Mouse (Mus musculus) kidney, adult 10 weeks (tissue): ENCODE measurements around the gene Lifr. TPM values are rescaled to one million over a fixed set of nuclear protein-coding genes. Genes with fewer than 3 reads are reported as not detected.

ENCODE experiments used
- polyA plus RNA-seq: library from polyadenylated mRNA; stranded (reverse); fragments of 350-450 nt; fragmentation: Illumina TruSeq; extraction: RNeasy Lipid Tissue Mini Kit (QIAGEN cat#74804); gene quantifications from one replicate; pipeline ENCODE4 v1.2.3, GENCODE M21; 2014; ENCODE audit warnings: low read depth, low replicate concordance

Lifr gene
- polyA plus RNA-seq, result 65.8 TPM

DNA sequence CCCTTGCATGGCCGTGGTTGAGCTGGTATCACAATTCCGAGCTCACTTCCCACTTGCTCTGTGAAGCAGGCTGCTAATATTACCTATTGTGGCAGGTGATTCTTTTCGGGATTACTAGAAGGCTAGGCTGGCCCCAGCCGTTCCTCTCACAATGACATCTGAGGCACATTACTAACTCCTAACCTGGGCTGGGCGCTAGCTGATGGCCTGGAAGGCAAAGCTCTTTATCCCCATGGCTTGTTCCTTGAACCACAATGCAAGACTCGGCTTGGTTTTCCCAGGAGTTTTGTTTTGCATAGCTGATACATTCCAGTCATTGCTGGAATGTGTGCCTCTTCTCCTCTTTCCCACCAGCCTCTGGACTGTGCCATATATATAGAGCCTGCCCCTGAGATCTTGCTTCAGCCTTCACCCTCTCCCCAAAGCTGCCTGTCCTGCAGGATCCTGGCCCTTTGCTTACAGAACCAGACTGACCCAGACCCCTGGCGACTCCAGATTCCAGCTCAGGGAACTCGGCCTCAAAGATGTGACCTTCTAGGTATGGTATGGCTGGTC lies at the start of gene Lifr:
Gene Lifr (plus strand): TSS at position 404 of the 555 bp plus-strand sequence.

Other genes with a start within 250 kb of the Lifr start
- gene Osmr, start 215.6 kb upstream of the Lifr start, polyA plus RNA-seq, result 12.9 TPM